Mouse (Mus musculus) forebrain, embryonic 13.5 days (tissue): ENCODE results near the gene Slc26a9. TPM values are rescaled to one million over a fixed set of nuclear protein-coding genes. Genes with fewer than 3 reads are reported as not detected.

Experiments
- ATAC-seq: fragments of 200-750 bp; cut with Nextera tagmentation; 2 replicates; pipeline ENCODE4 v1.8.0; 2017
- H3K27ac ChIP-seq: fragments of 300-500 bp; sonication (generic); 2 replicates; pipeline ENCODE4 v1.5.1; 2015; ENCODE audit warnings: inconsistent platforms, mild to moderate bottlenecking, moderate library complexity
- H3K27me3 ChIP-seq: fragments of 300-500 bp; sonication (generic); 2 replicates; pipeline ENCODE4 v1.6.1; 2015; ENCODE audit warnings: mild to moderate bottlenecking, inconsistent platforms
- H3K36me3 ChIP-seq: fragments of 300-500 bp; sonication (generic); 2 replicates; pipeline ENCODE4 v1.6.1; 2015; ENCODE audit warnings: mild to moderate bottlenecking, inconsistent platforms; ENCODE audit not compliant: poor library complexity, severe bottlenecking
- H3K4me1 ChIP-seq: fragments of 300-500 bp; sonication (generic); 2 replicates; pipeline ENCODE4 v1.6.1; 2015; ENCODE audit warnings: inconsistent platforms
- H3K4me2 ChIP-seq: fragments of 300-500 bp; sonication (generic); 2 replicates; pipeline ENCODE4 v1.6.1; 2015; ENCODE audit warnings: inconsistent platforms, mild to moderate bottlenecking, moderate library complexity
- H3K4me3 ChIP-seq: fragments of 300-500 bp; sonication (generic); 2 replicates; pipeline ENCODE4 v1.5.1; 2015; ENCODE audit warnings: mild to moderate bottlenecking, inconsistent platforms
- H3K9ac ChIP-seq: fragments of 300-500 bp; sonication (generic); 2 replicates; pipeline ENCODE4 v1.6.1; 2015; ENCODE audit warnings: mild to moderate bottlenecking, inconsistent platforms
- H3K9me3 ChIP-seq: fragments of 300-500 bp; sonication (generic); replicated peaks from 2 replicates; pipeline ENCODE4 v1.6.1; 2016; ENCODE audit warnings: inconsistent platforms
- WGBS: fragments of 180-500 bp; shearing (Covaris S2); methylation state at CpG from one replicate; pipeline ENCODE4 v1.1.7; 2015; 5-methylcytosine and 5-hydroxymethylcytosine counted together
- polyA plus RNA-seq: library from polyadenylated mRNA; unstranded; fragments of >200 nt; fragmentation: Nextera tagmentation; extraction: Ambion mirVana; gene quantifications from 2 replicates; pipeline ENCODE4 v1.2.1, GENCODE M21; 2015

Slc26a9 gene
- 0.05 and 0.06 TPM in 2 replicates for polyA plus RNA-seq

DNA sequence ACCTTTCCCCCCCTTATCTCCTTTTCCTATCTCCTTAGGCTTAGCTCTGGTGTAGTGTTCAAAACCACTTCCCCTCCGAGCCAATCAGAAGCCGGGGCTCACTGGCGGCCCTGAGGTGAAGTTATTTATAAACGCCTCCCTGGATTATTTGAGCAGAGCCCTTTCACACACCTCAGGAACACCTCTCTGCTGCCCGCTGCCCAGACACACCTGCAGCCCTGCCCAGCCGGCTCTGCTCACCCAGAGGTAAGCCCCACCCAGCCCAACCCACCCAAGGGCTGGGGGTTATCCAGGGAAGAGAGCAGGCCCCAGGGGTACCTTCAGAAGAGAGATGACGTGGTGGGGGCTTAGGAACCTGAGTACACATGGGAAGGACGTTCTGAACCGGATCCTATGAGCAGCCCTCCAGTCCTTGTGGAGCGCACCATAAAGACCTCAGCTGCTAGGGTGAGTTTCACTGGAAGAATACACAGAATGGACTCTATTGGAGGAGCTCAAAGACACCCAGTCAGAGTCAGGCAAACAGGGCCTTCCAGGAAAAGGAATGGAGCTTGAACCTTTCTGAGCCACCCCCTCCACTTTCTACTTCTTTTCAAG is at the start of gene Slc26a9:
Slc26a9 (plus strand) TSS at position 155 of the 597 bp plus-strand sequence.
- Histone ChIP-seq H3K9ac (no peak within 1 kb of the TSS), H3K36me3 (no peaks in the 10 kb centered on the region), H3K9me3 (no peaks in the 10 kb centered on the region), H3K4me1 (no peaks in the 10 kb centered on the region), H3K27ac (no peak within 1 kb of the TSS), H3K4me3 (no peak within 1 kb of the TSS), H3K4me2 (no peak within 1 kb of the TSS), H3K27me3 (no peaks in the 10 kb centered on the region)
- ATAC-seq = no peak
- WGBS = 59% methylated on average over 10 of the region's 10 CpGs

DNA sequence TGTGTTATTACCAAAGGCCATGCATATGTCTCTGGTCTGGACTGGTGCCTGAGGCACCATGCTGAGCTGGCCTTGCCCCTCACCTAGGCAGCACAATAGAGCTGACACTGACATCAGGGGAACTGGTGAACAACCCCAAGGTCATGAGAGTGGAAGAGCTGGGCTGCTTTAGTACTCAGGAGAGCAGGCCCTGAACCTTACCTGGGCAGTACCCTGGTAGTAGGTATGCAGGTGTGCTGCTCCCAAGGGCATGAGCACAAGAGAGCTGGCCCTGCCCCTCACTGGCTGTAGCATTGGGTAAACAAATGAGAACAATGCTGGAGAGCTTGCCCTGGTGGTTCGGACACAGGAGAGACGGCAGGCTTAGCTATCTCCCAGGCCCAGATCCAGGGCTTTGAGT is 48.5 kb upstream of the Slc26a9 start:
- H3K9ac ChIP-seq = no peak overlapping the region
- no peaks in the 10 kb centered on the region for H3K27me3 ChIP-seq
- H3K4me3 ChIP-seq = no peak overlapping the region
- H3K9me3 ChIP-seq = no peaks in the 10 kb centered on the region
- ATAC-seq = no peak
- 84% methylated on average over 2 of the region's 2 CpGs for WGBS
- no peak overlapping the region for H3K4me2 ChIP-seq
- H3K4me1 ChIP-seq = no peaks in the 10 kb centered on the region
- H3K36me3 ChIP-seq = no peaks in the 10 kb centered on the region
- no peak overlapping the region for H3K27ac ChIP-seq

DNA sequence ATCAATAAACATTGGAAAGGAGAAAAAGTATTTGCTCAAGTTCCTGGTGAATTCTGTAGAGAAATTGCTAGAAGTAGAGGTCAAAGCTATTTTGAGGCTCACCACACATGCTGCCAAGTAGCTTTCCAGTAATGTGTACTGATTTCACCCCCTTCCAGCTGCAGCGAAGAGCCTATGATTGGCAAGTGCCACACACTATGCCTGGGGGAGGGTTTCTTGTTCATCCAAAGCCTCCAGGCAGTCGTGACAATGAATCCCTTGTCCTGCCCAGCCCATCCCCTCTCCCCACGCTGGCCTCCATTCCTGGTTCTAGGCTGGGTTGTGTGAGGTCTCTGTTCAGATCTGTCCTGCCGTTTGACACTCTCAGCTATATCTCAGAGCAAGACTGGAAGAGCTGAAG is 47.5 kb upstream of the Slc26a9 start:
- Histone ChIP-seq H3K4me2 (no peak overlapping the region), H3K4me3 (no peak overlapping the region), H3K27ac (no peak overlapping the region), H3K9ac (no peak overlapping the region), H3K36me3 (no peaks in the 10 kb centered on the region), H3K9me3 (no peaks in the 10 kb centered on the region), H3K27me3 (no peaks in the 10 kb centered on the region), H3K4me1 (no peaks in the 10 kb centered on the region)
- 59% methylated on average over 4 of the region's 4 CpGs for WGBS
- no peak for ATAC-seq

DNA sequence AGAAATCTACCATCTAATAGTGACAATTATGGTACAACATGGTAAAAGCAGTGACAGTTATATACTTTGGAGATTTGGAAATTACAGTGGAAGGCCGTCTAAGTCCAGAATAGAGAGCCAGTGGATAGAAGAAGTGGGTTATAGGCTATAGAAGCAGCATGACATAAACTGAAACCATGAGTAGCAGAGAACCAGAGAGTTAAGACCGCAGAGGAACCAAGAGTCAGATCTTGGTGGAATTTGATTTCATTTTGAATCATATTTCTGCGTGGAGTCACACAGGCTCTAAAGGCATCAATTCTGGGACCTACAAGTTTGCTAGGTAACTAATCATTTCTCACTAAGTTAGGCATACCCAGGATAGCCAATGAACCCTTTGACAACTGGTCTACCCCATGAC is 45.1 kb upstream of the Slc26a9 start:
- Histone ChIP-seq H3K27me3 (no peaks in the 10 kb centered on the region), H3K4me3 (no peak overlapping the region), H3K27ac (no peak overlapping the region), H3K9ac (no peak overlapping the region), H3K4me1 (no peaks in the 10 kb centered on the region), H3K9me3 (no peaks in the 10 kb centered on the region), H3K36me3 (no peaks in the 10 kb centered on the region), H3K4me2 (no peak overlapping the region)
- WGBS = 91% methylated on average over 3 of the region's 3 CpGs
- ATAC-seq = no peak

DNA sequence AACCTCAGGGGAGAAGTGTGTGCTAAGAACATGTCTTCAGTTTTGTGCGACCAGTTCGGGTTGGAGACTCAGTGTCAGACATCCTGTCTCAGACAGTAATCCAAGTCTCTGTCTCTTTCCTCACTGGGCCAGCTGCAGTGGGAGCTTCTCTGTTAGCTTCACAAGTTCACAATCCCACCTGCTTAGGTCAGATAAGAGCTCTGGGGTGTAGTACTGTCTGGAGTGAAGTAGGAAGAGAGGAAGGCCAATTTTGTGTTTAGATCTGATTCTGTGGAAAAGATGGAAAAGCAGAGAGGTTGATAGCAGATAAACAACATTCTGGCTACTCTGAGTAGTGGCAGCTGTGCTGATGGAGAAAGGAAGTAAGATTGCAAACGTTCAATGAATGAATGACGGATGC is 44.2 kb upstream of the Slc26a9 start:
- Histone ChIP-seq H3K36me3 (no peaks in the 10 kb centered on the region), H3K4me1 (no peaks in the 10 kb centered on the region), H3K9me3 (no peaks in the 10 kb centered on the region), H3K4me2 (no peak overlapping the region), H3K27ac (no peak overlapping the region), H3K27me3 (no peaks in the 10 kb centered on the region), H3K4me3 (no peak overlapping the region), H3K9ac (no peak overlapping the region)
- no peak for ATAC-seq
- WGBS = 88% methylated on average over 4 of the region's 4 CpGs

DNA sequence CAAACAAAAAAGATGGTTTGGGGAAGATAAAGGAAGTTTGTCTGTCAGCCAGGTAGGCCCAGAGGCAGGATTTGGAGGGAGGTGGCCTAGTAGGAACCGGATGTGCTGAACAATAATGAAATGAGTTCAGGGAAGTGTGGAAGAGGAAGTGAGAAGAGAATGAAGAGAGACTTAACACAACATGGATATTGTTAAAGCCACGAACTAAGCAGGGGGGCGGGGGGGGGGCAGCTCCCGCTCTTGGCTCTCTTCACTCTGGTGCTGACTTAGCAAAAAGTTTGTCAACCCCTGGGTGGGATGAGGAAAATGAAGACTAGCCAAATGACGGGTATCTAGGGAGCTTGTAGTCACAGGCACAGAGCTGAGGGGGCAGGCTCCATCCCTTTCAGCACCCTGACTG is 43.4 kb upstream of the Slc26a9 start:
- Histone ChIP-seq H3K36me3 (no peaks in the 10 kb centered on the region), H3K27me3 (no peaks in the 10 kb centered on the region), H3K9ac (no peak overlapping the region), H3K4me3 (no peak overlapping the region), H3K4me2 (no peak overlapping the region), H3K4me1 (no peaks in the 10 kb centered on the region), H3K27ac (no peak overlapping the region), H3K9me3 (no peaks in the 10 kb centered on the region)
- no peak for ATAC-seq
- 85% methylated on average over 5 of the region's 5 CpGs for WGBS

DNA sequence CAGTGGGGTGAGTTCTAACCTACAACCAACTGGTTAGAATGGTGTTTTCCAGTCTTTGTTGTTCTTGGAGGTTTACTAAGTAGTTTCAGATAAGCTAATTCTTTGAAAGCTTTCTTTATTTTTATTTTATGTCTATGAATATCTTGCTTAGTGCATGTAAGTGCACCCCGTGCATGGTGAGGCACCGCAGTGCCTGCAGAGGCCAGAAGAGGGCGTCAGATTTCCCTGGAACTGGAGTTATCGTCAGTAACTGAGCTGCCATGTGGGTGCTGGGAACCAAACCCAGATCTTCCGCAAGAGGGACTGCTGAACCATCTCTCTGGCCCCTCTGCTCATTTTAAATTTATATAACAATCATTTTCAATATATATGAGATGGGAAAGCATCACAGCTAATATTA is 42.4 kb upstream of the Slc26a9 start:
- no peaks in the 10 kb centered on the region for H3K4me1 ChIP-seq
- H3K36me3 ChIP-seq = no peaks in the 10 kb centered on the region
- no peak overlapping the region for H3K4me2 ChIP-seq
- no peak overlapping the region for H3K4me3 ChIP-seq
- ATAC-seq = no peak
- no peak overlapping the region for H3K27ac ChIP-seq
- H3K27me3 ChIP-seq = no peaks in the 10 kb centered on the region
- H3K9ac ChIP-seq = no peak overlapping the region
- H3K9me3 ChIP-seq = no peaks in the 10 kb centered on the region
- 86% methylated on average over 5 of the region's 5 CpGs for WGBS

DNA sequence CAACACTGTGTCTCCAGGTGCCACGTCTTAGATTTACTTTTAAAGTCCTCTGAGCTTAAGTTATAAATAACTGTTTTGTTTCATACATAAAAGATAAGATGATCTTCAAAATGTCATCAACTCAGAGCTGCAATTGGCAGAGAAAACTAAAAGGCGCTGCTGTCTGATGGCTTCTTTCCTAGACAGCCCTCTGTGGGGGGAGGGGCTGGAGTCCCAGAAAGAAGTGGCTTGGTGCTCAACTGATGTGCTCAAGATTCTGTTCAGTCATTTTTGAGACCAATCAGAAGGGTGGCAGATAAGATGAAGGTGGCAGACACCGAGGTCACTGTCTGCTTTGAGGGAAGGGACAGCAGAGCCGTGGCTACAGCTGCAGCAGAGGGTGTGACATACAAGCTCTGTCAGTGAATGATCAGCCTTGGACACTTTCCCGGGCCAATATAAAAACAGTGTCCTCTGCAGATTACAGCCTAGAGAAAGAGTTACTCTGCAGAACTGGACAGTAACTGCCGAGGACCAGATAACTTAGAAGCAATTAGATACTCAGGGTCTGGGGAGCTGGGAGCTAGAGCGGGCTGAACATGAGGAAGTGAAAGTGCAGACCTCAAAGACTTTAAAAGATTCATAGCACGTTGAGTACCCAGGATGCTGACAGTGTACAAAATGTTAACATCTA is 41.6 kb upstream of the Slc26a9 start:
- Histone ChIP-seq H3K27ac (no peak overlapping the region), H3K4me2 (no peak overlapping the region), H3K4me3 (no peak overlapping the region), H3K4me1 (no peaks in the 10 kb centered on the region), H3K27me3 (no peaks in the 10 kb centered on the region), H3K9me3 (no peaks in the 10 kb centered on the region), H3K36me3 (no peaks in the 10 kb centered on the region), H3K9ac (no peak overlapping the region)
- 85% methylated on average over 8 of the region's 8 CpGs for WGBS
- no peak for ATAC-seq

DNA sequence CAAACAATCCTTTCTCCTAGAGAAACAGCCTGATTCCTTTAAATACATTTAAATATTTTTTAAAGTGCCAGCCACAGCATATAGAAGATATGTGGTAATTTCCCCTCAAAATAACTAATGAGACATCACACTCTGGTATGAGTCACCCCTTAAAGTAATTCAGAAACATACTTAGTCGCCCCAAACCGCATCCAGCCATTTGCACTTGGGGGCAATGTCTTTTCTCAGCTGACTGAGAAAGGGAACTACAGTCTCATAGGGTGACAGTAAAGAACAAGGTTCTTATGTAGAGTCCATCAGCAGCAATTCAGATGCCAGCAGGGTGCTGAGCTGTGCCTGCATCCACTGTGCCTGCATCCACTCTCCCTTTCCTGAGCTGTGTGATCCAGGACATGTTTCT is 40.3 kb upstream of the Slc26a9 start:
- Histone ChIP-seq H3K36me3 (no peaks in the 10 kb centered on the region), H3K27me3 (no peaks in the 10 kb centered on the region), H3K4me2 (no peak overlapping the region), H3K27ac (no peak overlapping the region), H3K9ac (no peak overlapping the region), H3K4me3 (no peak overlapping the region), H3K4me1 (no peaks in the 10 kb centered on the region), H3K9me3 (no peaks in the 10 kb centered on the region)
- WGBS = 92% methylated on average over 2 of the region's 2 CpGs
- no peak for ATAC-seq

DNA sequence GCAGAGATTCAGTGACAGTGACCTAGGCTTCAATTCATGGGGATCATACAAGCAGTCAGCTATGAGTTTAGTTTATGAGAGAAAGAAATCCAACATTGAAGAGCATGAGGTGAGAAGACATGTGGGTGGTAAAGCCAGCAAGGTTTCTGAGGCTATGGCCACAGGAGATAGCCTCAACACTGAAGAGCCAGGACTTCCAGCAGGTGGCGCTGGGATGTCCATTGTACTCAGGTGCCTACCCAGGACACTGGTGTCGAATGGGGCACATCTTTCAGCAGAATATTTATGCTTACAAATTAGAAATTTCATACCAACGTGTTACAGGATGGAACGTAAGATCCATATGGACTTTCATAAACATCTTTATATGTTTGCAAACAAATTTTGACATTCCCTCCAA is 35.5 kb upstream of the Slc26a9 start:
- H3K27me3 ChIP-seq = no peaks in the 10 kb centered on the region
- WGBS = 19% methylated on average over 4 of the region's 4 CpGs
- H3K9ac ChIP-seq = no peak overlapping the region
- no peaks in the 10 kb centered on the region for H3K4me1 ChIP-seq
- H3K36me3 ChIP-seq = no peaks in the 10 kb centered on the region
- ATAC-seq = no peak
- H3K27ac ChIP-seq = no peak overlapping the region
- no peak overlapping the region for H3K4me3 ChIP-seq
- H3K9me3 ChIP-seq = no peaks in the 10 kb centered on the region
- no peak overlapping the region for H3K4me2 ChIP-seq

DNA sequence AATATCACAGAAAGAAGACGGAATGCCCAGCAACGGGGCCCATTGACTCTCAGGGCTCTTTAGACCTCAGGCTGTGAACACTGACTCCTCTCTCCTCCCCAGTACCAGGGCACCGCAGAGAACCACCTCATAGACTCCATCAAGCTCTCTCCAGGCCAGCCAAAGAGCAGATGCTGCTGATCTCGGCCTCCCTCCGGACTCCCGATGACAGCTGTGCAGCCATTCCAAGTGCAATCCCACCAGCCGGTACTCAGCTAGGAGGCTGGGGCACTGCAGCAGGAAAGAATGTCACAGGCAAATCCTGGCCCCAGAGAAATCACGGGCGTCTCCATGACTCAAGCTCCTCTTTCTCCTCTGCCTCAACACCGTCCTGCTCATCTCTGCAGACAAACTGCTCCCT is 32.3 kb upstream of the Slc26a9 start:
- Histone ChIP-seq H3K9ac (no peak overlapping the region), H3K4me2 (no peak overlapping the region), H3K27ac (no peak overlapping the region), H3K4me3 (no peak overlapping the region), H3K27me3 (no peaks in the 10 kb centered on the region), H3K36me3 (no peaks in the 10 kb centered on the region), H3K4me1 (no peaks in the 10 kb centered on the region), H3K9me3 (no peaks in the 10 kb centered on the region)
- no peak for ATAC-seq
- WGBS = 73% methylated on average over 10 of the region's 10 CpGs

DNA sequence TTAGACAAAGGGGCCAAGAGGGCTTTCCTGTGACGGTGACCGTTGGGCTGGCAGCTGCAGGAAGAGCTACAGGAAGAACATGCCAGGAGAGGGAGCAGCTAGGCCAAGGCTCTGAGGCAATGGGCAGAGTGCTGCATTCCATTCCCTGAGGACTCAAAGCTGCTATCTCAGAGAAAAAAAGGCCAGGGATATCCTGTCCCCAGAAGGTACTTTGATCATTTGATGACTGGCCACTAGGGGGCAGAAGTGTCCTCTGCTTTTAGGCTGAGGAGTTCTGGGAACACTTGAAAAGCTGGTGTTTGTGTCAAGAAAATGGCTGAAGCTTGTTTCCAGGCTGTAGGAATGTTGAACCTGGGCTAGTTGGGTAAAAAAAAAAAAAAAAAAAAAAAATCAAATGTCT is 31.4 kb upstream of the Slc26a9 start:
- Histone ChIP-seq H3K4me1 (no peaks in the 10 kb centered on the region), H3K4me2 (no peak overlapping the region), H3K9ac (no peak overlapping the region), H3K27ac (no peak overlapping the region), H3K9me3 (no peaks in the 10 kb centered on the region), H3K27me3 (no peaks in the 10 kb centered on the region), H3K4me3 (no peak overlapping the region), H3K36me3 (no peaks in the 10 kb centered on the region)
- peak; percentile 73 for ATAC-seq
- WGBS = 42% methylated on average over 2 of the region's 2 CpGs
